ENCODE assay signal across 8 mouse cellular contexts in the genomic region with DNA sequence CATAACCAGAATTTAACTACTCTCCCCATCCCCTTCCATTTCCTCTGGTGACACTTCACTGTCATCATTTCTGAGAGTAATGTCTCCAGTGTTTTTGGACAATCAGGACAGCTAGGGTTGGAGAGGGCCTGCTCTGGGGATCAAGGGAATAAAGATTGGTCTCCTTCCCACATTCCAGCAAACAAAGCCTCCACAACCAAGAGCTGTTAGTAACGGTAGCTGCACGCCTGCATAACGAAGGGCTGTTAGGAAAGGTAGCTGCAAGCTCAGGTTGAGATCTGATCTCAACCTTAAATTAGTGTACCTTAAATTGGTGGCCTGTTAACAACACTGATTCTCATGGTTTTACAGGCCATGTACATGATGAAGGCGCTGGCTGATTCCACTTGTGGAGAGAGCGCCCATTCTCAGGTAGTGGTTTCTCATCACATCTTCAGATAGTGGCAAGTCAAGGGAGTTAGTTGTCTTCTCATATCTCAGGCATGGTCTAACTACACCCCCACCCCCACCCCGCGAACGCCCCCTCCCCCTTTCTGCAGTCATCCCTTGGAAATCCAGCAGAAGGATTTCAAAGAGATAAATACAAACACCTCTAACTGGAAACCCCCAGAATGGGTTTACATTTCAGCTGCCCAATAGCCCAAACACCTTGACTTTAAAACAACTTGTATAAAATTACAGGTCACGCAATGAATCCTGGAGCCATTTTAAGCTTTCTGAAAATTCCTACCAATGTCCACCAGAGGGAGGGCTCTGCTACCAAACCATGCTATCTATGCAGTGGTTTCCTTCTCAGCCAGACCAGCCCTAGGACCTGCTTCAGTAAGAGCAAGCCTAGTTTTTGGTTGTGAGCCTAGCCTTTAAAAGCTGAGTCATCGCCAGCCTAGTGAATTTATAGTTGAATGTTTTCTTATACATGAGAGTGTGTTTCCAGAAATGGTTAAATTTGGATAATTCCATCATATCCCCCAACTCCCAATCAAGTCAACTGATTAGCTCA. TPM values are rescaled to one million over a fixed set of nuclear protein-coding genes. Genes with fewer than 3 reads are reported as not detected.
A peak's percentile ranks its signal among the peaks of the same experiment; 100 is the strongest.
DNase-seq lines count a peak whose midpoint lies in the region; ATAC-seq lines count a peak whose summit lies in the region.

No protein-coding gene starts in this region.

- H3K4me3 ChIP-seq in forebrain, embryonic 15.5 days: no peak overlapping the region

- H3K4me2 ChIP-seq in forebrain, embryonic 15.5 days (replicated peaks): no peak overlapping the region

- H3K9me3 ChIP-seq in forebrain, embryonic 15.5 days: no peaks in the 10 kb centered on the region

- 75% methylated on average over 10 of the region's 10 CpGs for WGBS in forebrain, embryonic 15.5 days

- peaks cover 14% of the 10 kb centered on the region for H3K36me3 ChIP-seq in forebrain, embryonic 15.5 days

- no peaks in the 10 kb centered on the region for H3K4me1 ChIP-seq in forebrain, embryonic 15.5 days

- H3K9ac ChIP-seq in forebrain, embryonic 15.5 days (replicated peaks): no peak overlapping the region

- peak; percentile 82 for ATAC-seq in forebrain, embryonic 15.5 days (replicated peaks)
- peak; percentile 98 for ATAC-seq in megakaryocyte progenitor cell, adult 5-6 weeks (replicated peaks; ENCODE audit: poor library complexity)

- H3K27me3 ChIP-seq in forebrain, embryonic 15.5 days: no peaks in the 10 kb centered on the region

- DNase-seq in adrenal gland, adult 8-10 months: peak; percentile 10
- DNase-seq in adrenal gland, adult 18-20 months (ENCODE audit: low spot score in 2 of 2): no peak
- peak; percentile 37 for DNase-seq in thymus, postnatal 14 days
- no peak for DNase-seq in thymus, adult 18-20 months
- peak; percentile 27 to 37 for DNase-seq in kidney, postnatal 36 days
- peak; percentile 16 for DNase-seq in yolk sac, embryonic 10.5 days (ENCODE audit: low spot score)

- no peak overlapping the region for H3K27ac ChIP-seq in forebrain, embryonic 15.5 days (replicated peaks)

RNA-seq across cellular contexts. Expression of a gene that starts 21.3 kb away (rescaled TPM):
- total RNA-seq in adrenal gland, adult 8-10 months (2022): 10 to 100 TPM; 13.6 to 32.3 (median 28.2) TPM
- total RNA-seq in adrenal gland, adult 18-20 months (2021): 10 to 100 TPM; 14.9 to 16.8 TPM
- polyA plus RNA-seq in forebrain, embryonic 15.5 days (2015; fragmentation: Nextera tagmentation; extraction: Ambion mirVana): 28.7 and 29.4 TPM in 2 replicates
- 44.1 and 51.4 TPM in 2 replicates for total RNA-seq in megakaryocyte progenitor cell, adult 5-6 weeks (2015)
- 60.5 and 70.5 TPM in 2 replicates for total RNA-seq in megakaryocyte progenitor cell, adult 5-6 weeks (2017)

RNA-seq across cellular contexts. Expression of a gene that starts 21.9 kb away (rescaled TPM):
- total RNA-seq in adrenal gland, adult 8-10 months (2022): 10 to 100 TPM; 17.4 to 27.2 (median 22.6) TPM
- total RNA-seq in adrenal gland, adult 18-20 months (2021): 10 to 100 TPM; 14.4 to 14.6 TPM
- polyA plus RNA-seq in forebrain, embryonic 15.5 days (2015; fragmentation: Nextera tagmentation; extraction: Ambion mirVana): 47.4 and 48.6 TPM in 2 replicates
- total RNA-seq in megakaryocyte progenitor cell, adult 5-6 weeks (2015): 61.9 and 75.1 TPM in 2 replicates
- total RNA-seq in megakaryocyte progenitor cell, adult 5-6 weeks (2017): 66.5 and 81.3 TPM in 2 replicates

Comparison
In these comparisons a context has a peak if more than half of its experiments do, and no peak if none do; other contexts are left out.
1. DNase-seq: peak in adrenal gland, adult 8-10 months (single experiment), thymus, postnatal 14 days (single experiment), kidney, postnatal 36 days (2 of 2) and yolk sac, embryonic 10.5 days (single experiment); none in adrenal gland, adult 18-20 months (0 of 2) and thymus, adult 18-20 months (0 of 2).